Mouse (Mus musculus) inflammation-experienced regulatory T-cells, adult 16 weeks (primary cell): ENCODE data around the gene Hexb. TPM values are rescaled to one million over a fixed set of nuclear protein-coding genes. Genes with fewer than 3 reads are reported as not detected.

Source experiments
- polyA plus RNA-seq: library from polyadenylated mRNA; unstranded; fragments of 100-300 nt; shearing (Covaris generic); gene quantifications from one replicate; pipeline ENCODE4 v1.2.1, GENCODE M21; 2017

Gene Hexb
- polyA plus RNA-seq: 95.7 TPM

GRCm38 (mm10) chr13:97197932-97198562, at the start of gene Hexb:
Gene Hexb (minus strand): TSS chr13:97198357.

GRCm38 (mm10) chr13:97240965-97241786, 43.0 kb upstream of the Hexb start, which contains the start of gene Enc1:
Gene Enc1 (plus strand): TSS chr13:97241105.

GRCm38 (mm10) chr13:97137466-97138400, 60.4 kb downstream of the Hexb start, which contains the start of the genes Gfm2 and Nsa2:
Gene Gfm2 (plus strand): TSS chr13:97137937.
Gene Nsa2 (minus strand): TSS chr13:97137937.

Other genes with a start within 250 kb of the Hexb start
- gene 1700029F12Rik, start 164.0 kb downstream of the Hexb start, polyA plus RNA-seq: not detected
- 0.21 TPM for gene Fam169a, start 131.1 kb downstream of the Hexb start, polyA plus RNA-seq
- gene Gm6169, start 99.1 kb downstream of the Hexb start, polyA plus RNA-seq: 3.5 TPM
- 55.0 TPM for gene Gfm2, start 60.4 kb downstream of the Hexb start, polyA plus RNA-seq
- gene Nsa2, start 60.4 kb downstream of the Hexb start, polyA plus RNA-seq: 79.3 TPM
- 0.46 TPM for gene Enc1, start 42.7 kb upstream of the Hexb start, polyA plus RNA-seq